Mouse (Mus musculus): ENCODE measurements around the gene Wdr20.
A peak's percentile ranks its signal among the peaks of the same experiment; 100 is the strongest.
"Not testable (repeated sequence)": the region's sequence is repeated elsewhere in the genome, so short reads cannot be mapped to it uniquely, and the experiment has no call there.

Wdr20 gene

GRCm38 (mm10) chr12:110737170-110738157 is at the start of gene Wdr20:
Gene Wdr20 (plus strand): TSS chr12:110737944.
- peak; percentile 98 for DNase-seq (ENCODE audit: low read depth, low spot score)

GRCm38 (mm10) chr12:110688921-110689320 is 48.8 kb upstream of the Wdr20 start:
- DNase-seq (ENCODE audit: low read depth, low spot score) = not testable (repeated sequence)

GRCm38 (mm10) chr12:110689919-110690643 is 47.7 kb upstream of the Wdr20 start:
- DNase-seq (ENCODE audit: low read depth, low spot score) = no peak

GRCm38 (mm10) chr12:110693378-110693777 is 44.4 kb upstream of the Wdr20 start:
- not testable (repeated sequence) for DNase-seq (ENCODE audit: low read depth, low spot score)

GRCm38 (mm10) chr12:110695676-110696171 is 42.0 kb upstream of the Wdr20 start:
- DNase-seq (ENCODE audit: low read depth, low spot score) = no peak

- peak; percentile 96 for DNase-seq (ENCODE audit: low read depth, low spot score)
Measured at GRCm38 (mm10) chr12:110696173-110696974, 41.4 kb upstream of the Wdr20 start.

GRCm38 (mm10) chr12:110696975-110697400 is 40.8 kb upstream of the Wdr20 start:
- DNase-seq (ENCODE audit: low read depth, low spot score) = no peak

- no peak for DNase-seq (ENCODE audit: low read depth, low spot score)
Measured at GRCm38 (mm10) chr12:110697457-110697856, 40.3 kb upstream of the Wdr20 start.

GRCm38 (mm10) chr12:110698080-110698479 is 39.7 kb upstream of the Wdr20 start:
- DNase-seq (ENCODE audit: low read depth, low spot score) = no peak

- no peak for DNase-seq (ENCODE audit: low read depth, low spot score)
Measured at GRCm38 (mm10) chr12:110698523-110699170, 39.1 kb upstream of the Wdr20 start.

GRCm38 (mm10) chr12:110699171-110699547 is 38.6 kb upstream of the Wdr20 start:
- no peak for DNase-seq (ENCODE audit: low read depth, low spot score)

- DNase-seq (ENCODE audit: low read depth, low spot score) = no peak
Measured at GRCm38 (mm10) chr12:110700730-110701129, 37.0 kb upstream of the Wdr20 start.

GRCm38 (mm10) chr12:110701363-110701762 is 36.4 kb upstream of the Wdr20 start:
- not testable (repeated sequence) for DNase-seq (ENCODE audit: low read depth, low spot score)

- no peak for DNase-seq (ENCODE audit: low read depth, low spot score)
Measured at GRCm38 (mm10) chr12:110702556-110702955, 35.2 kb upstream of the Wdr20 start, which contains the start of gene Hsp90aa1. Gene Hsp90aa1 (minus strand): TSS chr12:110702728.

- peak; percentile 86 for DNase-seq (ENCODE audit: low read depth, low spot score)
Measured at GRCm38 (mm10) chr12:110703008-110703471, 34.7 kb upstream of the Wdr20 start.

- no peak for DNase-seq (ENCODE audit: low read depth, low spot score)
Measured at GRCm38 (mm10) chr12:110703682-110704081, 34.1 kb upstream of the Wdr20 start.

GRCm38 (mm10) chr12:110705419-110705818 is 32.3 kb upstream of the Wdr20 start:
- DNase-seq (ENCODE audit: low read depth, low spot score) = not testable (repeated sequence)

- DNase-seq (ENCODE audit: low read depth, low spot score) = no peak
Measured at GRCm38 (mm10) chr12:110706337-110707231, 31.2 kb upstream of the Wdr20 start.

GRCm38 (mm10) chr12:110707451-110707850 is 30.3 kb upstream of the Wdr20 start:
- no peak for DNase-seq (ENCODE audit: low read depth, low spot score)

GRCm38 (mm10) chr12:110711270-110711669 is 26.5 kb upstream of the Wdr20 start:
- no peak for DNase-seq (ENCODE audit: low read depth, low spot score)

All from retina, postnatal 7 days (tissue).